Mouse (Mus musculus): ENCODE data around the gene Necab3.

DNA sequence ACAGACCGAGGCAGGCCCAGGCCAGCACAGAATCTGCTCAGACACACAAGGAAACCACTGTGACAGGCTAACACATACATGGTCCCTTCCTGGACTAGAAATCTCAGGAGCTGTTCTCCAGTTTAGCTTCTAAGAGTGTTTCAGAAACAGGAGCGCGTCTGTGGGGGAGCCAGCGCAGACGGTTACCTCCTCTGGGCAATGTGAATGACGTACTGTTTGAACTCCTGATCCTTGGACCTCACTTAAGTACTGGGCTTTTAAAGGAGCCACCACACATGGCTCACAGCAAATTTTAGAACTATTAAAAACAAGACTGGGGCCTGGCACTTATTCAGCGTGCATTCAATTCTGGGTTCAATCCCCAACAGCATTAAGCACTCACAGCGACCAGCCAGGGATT, 8.0 kb upstream of the Necab3 start:
- TF ChIP-seq POLR2A (IDR thresholded peaks at IDR 0.05; ENCODE audit: control insufficient read depth, extremely low read depth, insufficient read depth, low read length, poor library complexity) (no peak), CTCF (IDR thresholded peaks at IDR 0.05; ENCODE audit: borderline replicate concordance, control insufficient read depth, extremely low read depth, insufficient read depth, low read length, poor library complexity) (no peak)

All from thymus, adult 2 months (tissue).